Mouse (Mus musculus): Measurements from ENCODE around the gene Micu1. TPM values are rescaled to one million over a fixed set of nuclear protein-coding genes. Genes with fewer than 3 reads are reported as not detected.

Micu1 gene
- polyA plus RNA-seq, 1 experiment from 2014 or later, result 88.2 TPM

DNA sequence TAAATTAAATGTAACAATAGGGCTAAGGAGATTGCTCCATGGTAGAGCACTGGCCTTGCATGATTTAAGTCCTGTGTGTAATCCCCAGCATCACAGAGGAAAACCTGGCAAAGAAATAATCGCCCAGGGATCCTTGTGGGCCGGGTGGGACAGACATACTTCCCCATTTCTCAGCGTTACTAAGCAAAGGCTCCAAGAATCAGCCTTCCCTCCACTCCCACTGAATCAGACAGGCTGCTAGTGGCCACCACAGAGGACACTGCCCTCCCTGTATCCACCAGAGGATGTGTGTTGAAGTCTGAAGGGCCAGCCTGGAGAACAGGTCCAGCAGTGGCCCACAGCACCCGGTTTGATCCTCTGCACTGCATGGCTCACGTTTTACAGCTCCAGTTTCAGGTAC, 185.2 kb downstream of the Micu1 start:
- Histone ChIP-seq H3K4me1 (0 out of 2 replicates have a peak, but pooled peaks cover 10% of the 10 kb centered on the region), H3K4me3 (replicated peaks) (no peak overlapping the region), H3K4me2 (replicated peaks) (no peak overlapping the region), H3K27me3 (no peaks in the 10 kb centered on the region), H3K9ac (no peak overlapping the region), H3K9me3 (replicated peaks) (no peaks in the 10 kb centered on the region), H3K36me3 (peaks cover 29% of the 10 kb centered on the region), H3K27ac (replicated peaks) (no peak overlapping the region)
- no peak for ATAC-seq (ENCODE audit: insufficient number of reproducible peaks, low FRiP score, low TSS enrichment, low read depth)
- WGBS, result 83% methylated on average over 5 of the region's 5 CpGs

DNA sequence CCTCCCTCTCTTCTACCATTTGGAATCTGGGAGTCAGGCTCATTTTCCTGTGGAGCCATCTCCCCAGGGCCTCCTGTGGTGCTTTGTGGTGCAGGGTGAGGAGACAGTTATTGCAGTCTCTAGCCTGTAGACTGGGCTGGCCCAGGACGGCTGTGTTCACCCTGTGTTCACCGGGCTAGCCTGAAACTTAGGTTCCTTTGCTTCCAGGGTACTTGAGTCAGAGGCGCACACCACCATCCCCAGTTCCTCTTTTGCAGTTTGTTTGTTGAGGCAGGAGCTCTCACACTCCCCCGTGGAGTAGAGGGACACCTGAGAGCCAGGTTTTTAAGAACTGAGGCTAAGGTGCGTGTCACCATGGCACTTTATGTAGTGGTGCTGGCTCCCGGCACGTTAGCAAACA, 187.1 kb downstream of the Micu1 start:
- Histone ChIP-seq H3K4me1 (0 out of 2 replicates have a peak, but pooled peaks cover 8% of the 10 kb centered on the region), H3K4me3 (replicated peaks) (no peak overlapping the region), H3K27ac (replicated peaks) (no peak overlapping the region), H3K4me2 (replicated peaks) (no peak overlapping the region), H3K36me3 (peaks cover 37% of the 10 kb centered on the region), H3K9me3 (replicated peaks) (no peaks in the 10 kb centered on the region), H3K9ac (no peak overlapping the region), H3K27me3 (no peaks in the 10 kb centered on the region)
- WGBS, result 88% methylated on average over 7 of the region's 7 CpGs
- no peak for ATAC-seq (ENCODE audit: insufficient number of reproducible peaks, low FRiP score, low TSS enrichment, low read depth)

GRCm38 (mm10) chr10:59889953-59890751, 187.9 kb downstream of the Micu1 start:
- no peak overlapping the region for H3K4me3 ChIP-seq (replicated peaks)
- WGBS, result 73% methylated on average over 15 of the region's 15 CpGs
- H3K4me2 ChIP-seq (replicated peaks), result no peak overlapping the region
- peaks cover 15% of the 10 kb centered on the region for H3K4me1 ChIP-seq
- H3K27me3 ChIP-seq, result no peaks in the 10 kb centered on the region
- H3K36me3 ChIP-seq, result peaks cover 41% of the 10 kb centered on the region
- no peak overlapping the region for H3K9ac ChIP-seq
- H3K27ac ChIP-seq (replicated peaks), result no peak overlapping the region
- no peaks in the 10 kb centered on the region for H3K9me3 ChIP-seq (replicated peaks)
- ATAC-seq (ENCODE audit: insufficient number of reproducible peaks, low FRiP score, low TSS enrichment, low read depth), result no peak

DNA sequence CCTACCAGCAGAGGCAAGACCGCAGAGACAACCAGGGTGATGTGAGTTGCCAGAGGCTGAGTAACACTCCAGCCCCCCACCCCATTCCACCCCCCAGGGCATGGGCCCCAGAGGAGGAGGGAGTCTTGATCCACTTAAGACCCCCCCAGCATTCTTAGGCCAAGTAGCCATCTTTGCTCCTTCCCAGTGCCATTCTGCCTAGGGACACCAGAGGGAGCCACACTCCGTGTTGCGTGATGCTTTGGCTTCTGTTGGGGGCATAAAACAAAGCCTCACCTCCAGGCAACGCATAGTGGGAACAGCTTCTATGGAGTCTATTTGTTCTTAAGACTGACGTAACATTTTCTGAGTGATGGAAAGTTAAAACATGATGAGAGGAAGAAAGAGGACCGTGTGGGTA, 190.7 kb downstream of the Micu1 start:
- Histone ChIP-seq H3K4me1 (peaks cover 31% of the 10 kb centered on the region), H3K4me3 (replicated peaks) (no peak overlapping the region), H3K27ac (replicated peaks) (no peak overlapping the region), H3K9ac (no peak overlapping the region), H3K9me3 (replicated peaks) (no peaks in the 10 kb centered on the region), H3K4me2 (replicated peaks) (no peak overlapping the region), H3K36me3 (peaks cover 66% of the 10 kb centered on the region), H3K27me3 (no peaks in the 10 kb centered on the region)
- 29% methylated on average over 6 of the region's 6 CpGs for WGBS
- ATAC-seq (ENCODE audit: insufficient number of reproducible peaks, low FRiP score, low TSS enrichment, low read depth), result no peak

GRCm38 (mm10) chr10:59894251-59895160, 192.2 kb downstream of the Micu1 start:
- WGBS, result 79% methylated on average over 25 of the region's 25 CpGs
- ATAC-seq (ENCODE audit: insufficient number of reproducible peaks, low FRiP score, low TSS enrichment, low read depth), result no peak
- no peaks in the 10 kb centered on the region for H3K27me3 ChIP-seq
- no peak overlapping the region for H3K9ac ChIP-seq
- H3K4me1 ChIP-seq, result peaks cover 46% of the 10 kb centered on the region
- H3K27ac ChIP-seq (replicated peaks), result 0 out of 2 replicates have a peak overlapping the region, but pooled peaks have one; percentile 22
- H3K4me2 ChIP-seq (replicated peaks), result no peak overlapping the region
- H3K4me3 ChIP-seq (replicated peaks), result no peak overlapping the region
- H3K9me3 ChIP-seq (replicated peaks), result no peaks in the 10 kb centered on the region
- H3K36me3 ChIP-seq, result peaks cover 69% of the 10 kb centered on the region

DNA sequence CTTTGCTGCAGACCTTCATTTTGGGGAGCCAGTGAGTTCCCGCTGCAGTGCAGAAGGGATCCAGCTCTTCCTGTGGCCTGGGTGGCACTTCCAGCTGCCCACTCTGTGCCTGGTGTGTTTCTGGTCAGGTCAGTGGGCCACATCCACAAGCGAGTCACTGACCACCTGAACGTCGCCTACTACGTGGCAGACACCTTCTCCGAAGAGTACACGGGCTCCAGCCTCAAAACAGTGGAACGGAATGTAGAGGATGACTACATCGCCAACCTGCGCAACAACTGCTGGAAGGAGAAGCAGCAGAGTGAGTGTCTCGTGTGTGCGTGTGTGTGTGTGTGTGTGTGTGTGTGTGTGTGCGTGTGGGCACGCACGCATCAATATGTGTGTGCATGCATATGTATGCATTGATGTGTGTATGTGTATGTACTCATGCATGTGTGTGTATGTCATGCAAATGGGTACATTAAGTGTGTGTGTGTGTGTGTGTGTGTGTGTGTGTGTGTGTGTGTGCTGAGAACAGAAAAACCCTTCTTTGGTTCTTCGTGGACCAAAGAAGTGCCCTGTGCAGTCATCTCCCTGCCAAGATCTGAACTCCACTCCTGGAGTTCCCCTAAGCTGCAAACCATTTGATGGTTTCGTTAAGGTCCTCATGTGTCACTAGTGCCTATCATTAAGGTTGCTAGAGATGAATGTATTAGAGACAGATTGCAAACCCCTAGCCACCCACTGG, 193.3 kb downstream of the Micu1 start:
- Histone ChIP-seq H3K4me3 (replicated peaks) (no peak overlapping the region), H3K4me2 (replicated peaks) (no peak overlapping the region), H3K27ac (replicated peaks) (no peak overlapping the region), H3K36me3 (peaks cover 67% of the 10 kb centered on the region), H3K9me3 (replicated peaks) (no peaks in the 10 kb centered on the region), H3K9ac (no peak overlapping the region), H3K4me1 (peaks cover 58% of the 10 kb centered on the region), H3K27me3 (no peaks in the 10 kb centered on the region)
- ATAC-seq (ENCODE audit: insufficient number of reproducible peaks, low FRiP score, low TSS enrichment, low read depth), result no peak
- 91% methylated on average over 17 of the region's 17 CpGs for WGBS

DNA sequence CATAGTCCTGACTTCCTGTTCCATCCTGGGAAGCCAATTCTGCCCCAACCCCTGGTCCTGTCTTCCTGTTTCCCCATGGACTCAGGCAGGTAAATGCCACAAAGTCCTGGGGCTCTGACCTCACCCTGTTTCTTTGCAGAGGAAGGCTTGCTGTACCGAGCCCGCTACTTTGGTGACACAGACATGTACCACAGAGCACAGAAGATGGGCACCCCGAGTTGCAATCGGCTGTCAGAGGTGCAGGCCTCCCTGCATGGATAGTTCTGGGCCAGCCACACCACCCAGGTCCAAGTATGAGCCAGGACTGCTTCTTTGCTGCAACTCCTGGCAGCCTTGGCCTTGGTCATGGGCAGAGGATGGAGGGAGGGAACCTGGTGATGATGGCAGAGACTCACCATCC, 193.9 kb downstream of the Micu1 start:
- no peak overlapping the region for H3K4me2 ChIP-seq (replicated peaks)
- no peak for ATAC-seq (ENCODE audit: insufficient number of reproducible peaks, low FRiP score, low TSS enrichment, low read depth)
- peak overlapping the region; percentile 74; the same call in 1 of the 2 replicates for H3K27ac ChIP-seq (replicated peaks)
- H3K4me1 ChIP-seq, result peaks cover 63% of the 10 kb centered on the region
- no peaks in the 10 kb centered on the region for H3K9me3 ChIP-seq (replicated peaks)
- H3K36me3 ChIP-seq, result peaks cover 62% of the 10 kb centered on the region
- no peak overlapping the region for H3K4me3 ChIP-seq (replicated peaks)
- WGBS, result over 99% methylated on average over 4 of the region's 4 CpGs
- H3K9ac ChIP-seq, result no peak overlapping the region
- H3K27me3 ChIP-seq, result no peaks in the 10 kb centered on the region

- Histone ChIP-seq H3K4me2 (replicated peaks) (no peak overlapping the region), H3K27me3 (no peaks in the 10 kb centered on the region), H3K27ac (replicated peaks) (peak overlapping the region; percentile 74), H3K9ac (no peak overlapping the region), H3K4me1 (peaks cover 70% of the 10 kb centered on the region), H3K36me3 (peaks cover 55% of the 10 kb centered on the region), H3K4me3 (replicated peaks) (no peak overlapping the region), H3K9me3 (replicated peaks) (no peaks in the 10 kb centered on the region)
- ATAC-seq (ENCODE audit: insufficient number of reproducible peaks, low FRiP score, low TSS enrichment, low read depth), result no peak
- 49% methylated on average over 3 of the region's 3 CpGs for WGBS
Measured at GRCm38 (mm10) chr10:59896911-59897331, 194.6 kb downstream of the Micu1 start.

DNA sequence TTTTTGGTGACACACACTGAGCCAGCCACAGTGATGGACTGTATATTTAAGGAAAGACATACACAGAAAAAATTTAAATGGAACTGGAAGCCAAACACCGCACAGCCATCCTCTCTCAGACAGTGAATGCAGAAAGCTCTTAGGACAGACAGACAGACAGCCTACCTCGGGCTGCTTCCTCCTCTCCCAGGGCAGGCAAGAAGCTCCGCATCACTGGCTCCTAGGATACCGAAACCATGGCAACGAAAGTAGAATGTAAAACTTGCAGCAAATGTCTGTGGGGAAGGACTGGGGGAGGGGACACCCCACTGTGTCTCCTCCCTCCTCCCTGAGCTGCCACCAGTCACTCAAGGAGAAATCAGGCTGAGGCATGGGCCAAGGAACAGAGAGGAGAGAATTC, 195.2 kb downstream of the Micu1 start:
- ATAC-seq (ENCODE audit: insufficient number of reproducible peaks, low FRiP score, low TSS enrichment, low read depth), result no peak

GRCm38 (mm10) chr10:59898180-59898778, 196.0 kb downstream of the Micu1 start:
- ATAC-seq (ENCODE audit: insufficient number of reproducible peaks, low FRiP score, low TSS enrichment, low read depth), result no peak
- Histone ChIP-seq H3K36me3 (peaks cover 46% of the 10 kb centered on the region), H3K4me2 (replicated peaks) (no peak overlapping the region), H3K9ac (no peak overlapping the region), H3K27ac (replicated peaks) (peak overlapping the region; percentile 99), H3K4me1 (peaks cover 82% of the 10 kb centered on the region), H3K9me3 (replicated peaks) (no peaks in the 10 kb centered on the region), H3K4me3 (replicated peaks) (no peak overlapping the region), H3K27me3 (no peaks in the 10 kb centered on the region)
- WGBS, result 72% methylated on average over 9 of the region's 9 CpGs

More for the DNA sequence above, 195.2 kb downstream of the Micu1 start:
- H3K4me1 ChIP-seq, result peaks cover 76% of the 10 kb centered on the region
- H3K27me3 ChIP-seq, result no peaks in the 10 kb centered on the region
- no peak overlapping the region for H3K4me3 ChIP-seq (replicated peaks)
- peaks cover 50% of the 10 kb centered on the region for H3K36me3 ChIP-seq
- H3K9me3 ChIP-seq (replicated peaks), result no peaks in the 10 kb centered on the region
- peak overlapping the region; percentile 74 for H3K27ac ChIP-seq (replicated peaks)
- 39% methylated on average over 5 of the region's 5 CpGs for WGBS
- H3K4me2 ChIP-seq (replicated peaks), result no peak overlapping the region
- no peak overlapping the region for H3K9ac ChIP-seq
